Mouse (Mus musculus): ENCODE measurements around the gene Yipf6.
A peak's percentile ranks its signal among the peaks of the same experiment; 100 is the strongest.
"Not testable (repeated sequence)": the region's sequence is repeated elsewhere in the genome, so short reads cannot be mapped to it uniquely, and the experiment has no call there.

The Yipf6 gene

GRCm38 (mm10) chrX:98936101-98936500 lies at the start of gene Yipf6:
Gene Yipf6, plus strand, starts transcription at chrX:98936316.
- no peak for DNase-seq (ENCODE audit: low spot score)

DNA sequence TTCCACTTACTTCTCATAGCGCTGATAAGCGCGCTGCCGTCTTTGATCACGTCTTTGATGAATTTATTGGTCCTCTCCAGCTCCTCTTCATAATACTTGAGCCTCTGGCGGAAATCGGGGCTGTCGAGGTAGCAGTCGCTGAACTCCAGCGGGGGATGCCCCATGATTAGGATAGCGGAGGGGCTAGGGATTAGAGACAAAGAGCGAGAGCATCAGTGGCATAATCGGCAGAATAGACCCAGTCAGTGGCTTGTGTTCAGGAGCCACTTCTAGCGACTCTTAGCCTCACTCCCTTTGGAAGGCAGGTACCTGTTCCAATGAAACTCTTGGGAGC lies 46.1 kb upstream of the Yipf6 start:
- DNase-seq (ENCODE audit: low spot score), result no peak

- no peak for DNase-seq (ENCODE audit: low spot score)
Measured at GRCm38 (mm10) chrX:98890406-98891116, 45.6 kb upstream of the Yipf6 start, which contains the start of gene Ophn1. Gene Ophn1, minus strand, starts transcription at chrX:98891025.

DNA sequence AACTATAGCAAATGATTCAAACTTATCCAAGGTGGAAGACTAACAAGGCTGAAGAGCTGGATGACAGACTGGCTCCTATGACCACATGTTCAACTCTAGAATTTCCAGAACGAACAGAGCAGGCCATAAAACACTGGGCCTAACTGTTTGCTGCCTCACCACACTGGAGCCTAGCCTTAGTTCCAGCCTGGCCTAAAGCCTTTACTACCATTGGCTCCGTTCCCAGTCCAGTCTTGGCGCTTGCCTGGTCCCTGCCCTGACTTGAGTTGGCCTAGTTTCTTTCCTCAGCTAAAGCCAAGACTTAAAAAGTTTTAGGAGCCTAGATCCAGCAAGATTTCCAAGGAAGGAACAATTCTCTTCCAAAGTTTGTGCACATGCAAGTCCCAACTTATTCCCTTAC lies 37.8 kb upstream of the Yipf6 start:
- no peak for DNase-seq (ENCODE audit: low spot score)

GRCm38 (mm10) chrX:98904226-98904625 lies 31.9 kb upstream of the Yipf6 start:
- no peak for DNase-seq (ENCODE audit: low spot score)

GRCm38 (mm10) chrX:98908910-98909309 lies 27.2 kb upstream of the Yipf6 start:
- no peak for DNase-seq (ENCODE audit: low spot score)

DNA sequence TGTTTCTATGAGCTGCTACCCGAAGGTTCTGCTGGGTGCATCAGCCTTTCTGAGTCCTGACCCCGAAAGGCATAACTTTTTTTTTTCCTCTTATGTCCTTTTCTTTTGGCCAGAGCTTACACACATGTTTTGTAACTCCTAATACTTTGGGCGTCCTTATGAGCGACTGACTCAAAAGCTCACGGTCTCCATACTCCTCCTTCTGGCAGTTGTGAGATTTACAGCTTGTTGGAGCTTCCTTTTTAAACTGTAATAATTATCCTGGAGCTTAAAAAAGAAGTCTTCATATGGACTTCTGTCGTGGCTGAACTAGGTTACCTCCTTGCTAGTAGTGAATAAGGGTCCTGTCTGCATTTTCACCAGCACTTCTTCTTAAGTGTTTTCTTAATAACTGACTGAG lies 16.7 kb upstream of the Yipf6 start:
- no peak for DNase-seq (ENCODE audit: low spot score)

DNA sequence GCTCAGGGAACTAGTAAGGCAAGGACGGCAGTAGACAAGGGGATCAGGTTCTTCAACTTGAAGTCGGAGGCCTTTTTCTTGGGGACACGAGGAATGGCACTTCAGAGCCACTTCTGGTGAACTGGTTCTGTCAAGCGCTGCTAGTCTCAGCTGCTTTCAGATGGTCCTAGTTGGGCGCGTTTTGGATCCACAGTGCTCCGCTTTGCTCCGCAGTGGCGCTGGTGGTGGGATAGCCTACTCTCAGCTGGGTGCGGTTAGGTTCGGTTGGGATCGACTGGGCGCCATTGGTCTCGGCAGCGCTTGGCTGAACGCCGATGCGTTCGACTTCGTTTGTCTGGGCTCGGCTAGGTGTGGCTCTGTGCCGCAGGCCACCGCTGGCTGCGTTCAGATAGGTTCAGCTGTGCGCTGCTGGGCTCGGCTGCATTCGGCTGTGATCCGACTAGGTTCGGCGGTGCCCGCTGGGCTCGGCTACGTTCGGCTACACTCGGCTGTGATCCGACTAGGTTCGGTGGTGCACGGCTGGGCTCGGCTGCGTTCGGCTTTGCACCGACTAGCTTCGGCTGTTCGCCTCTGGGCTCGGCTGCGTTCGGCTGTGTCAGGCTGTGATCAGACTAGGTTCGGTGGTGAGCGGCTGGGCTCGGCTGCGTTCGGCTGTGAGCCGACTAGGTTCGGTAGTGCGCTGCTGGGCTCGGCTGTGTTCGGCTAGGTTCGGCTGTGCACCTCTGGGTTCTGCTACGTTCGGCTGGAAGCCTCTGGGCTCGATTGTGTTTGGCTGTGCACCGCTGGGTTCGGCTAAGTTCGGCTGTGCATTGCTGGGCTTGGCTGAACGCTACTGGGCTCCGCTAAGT lies 815 bp downstream of the Yipf6 start:
- peak; percentile 85 for DNase-seq (ENCODE audit: low spot score)

DNA sequence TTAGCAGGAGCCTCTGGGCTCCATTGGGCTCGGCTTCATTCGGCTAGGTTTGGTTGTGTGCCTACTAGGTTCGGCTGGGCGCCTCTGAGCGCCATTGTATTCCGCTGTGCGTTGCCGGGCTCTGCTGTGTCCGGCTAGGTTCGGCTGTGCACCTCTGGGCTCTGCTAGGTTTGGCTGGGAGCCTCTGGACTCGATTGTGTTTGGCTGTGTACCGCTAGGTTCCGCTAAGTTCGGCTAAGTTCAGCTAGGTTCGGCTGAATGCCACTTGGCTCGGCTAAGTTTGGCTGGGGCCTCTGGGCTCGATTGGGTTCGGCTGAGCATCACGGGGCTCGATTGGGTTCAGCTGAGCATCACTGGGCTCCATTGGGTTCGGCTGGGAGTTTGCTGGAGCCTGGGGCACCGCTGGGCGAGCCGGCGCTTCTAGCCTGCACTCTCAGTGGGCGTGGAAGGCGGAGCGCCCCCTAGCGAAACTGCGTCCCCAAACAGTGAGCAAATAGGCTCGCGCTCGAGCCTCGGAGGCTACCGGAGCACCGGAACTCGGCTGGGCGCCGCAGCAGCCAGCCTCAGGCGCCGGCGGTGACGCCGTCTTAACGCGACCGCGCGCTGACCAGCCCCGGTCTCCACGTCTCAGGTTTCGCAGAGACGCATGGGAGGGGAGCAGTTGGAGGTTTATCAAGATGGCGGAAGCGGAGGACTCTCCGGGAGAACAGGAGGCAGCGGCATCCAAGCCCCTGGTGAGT lies 1.6 kb downstream of the Yipf6 start:
- peak; percentile 88 for DNase-seq (ENCODE audit: low spot score)

DNA sequence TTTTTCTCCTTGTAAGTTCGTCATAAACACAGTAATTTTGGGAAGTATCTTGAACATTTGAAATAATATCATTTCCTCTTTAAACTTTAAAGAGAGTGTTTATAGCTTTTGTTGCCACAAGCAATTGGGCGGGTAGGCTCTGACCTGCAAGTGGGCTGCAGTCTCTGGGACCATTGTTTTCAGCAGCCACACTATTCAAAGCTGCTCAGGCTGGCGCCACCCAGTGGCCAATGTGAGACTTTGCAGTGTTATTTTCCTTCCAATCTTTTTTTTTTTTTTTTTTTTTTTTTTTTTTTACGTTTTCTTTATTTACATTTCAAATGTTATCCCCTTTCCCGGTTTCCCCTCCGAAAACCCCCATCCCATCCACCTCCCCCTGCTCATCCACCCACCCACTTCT lies 17.8 kb downstream of the Yipf6 start:
- DNase-seq (ENCODE audit: low spot score), result no peak

DNA sequence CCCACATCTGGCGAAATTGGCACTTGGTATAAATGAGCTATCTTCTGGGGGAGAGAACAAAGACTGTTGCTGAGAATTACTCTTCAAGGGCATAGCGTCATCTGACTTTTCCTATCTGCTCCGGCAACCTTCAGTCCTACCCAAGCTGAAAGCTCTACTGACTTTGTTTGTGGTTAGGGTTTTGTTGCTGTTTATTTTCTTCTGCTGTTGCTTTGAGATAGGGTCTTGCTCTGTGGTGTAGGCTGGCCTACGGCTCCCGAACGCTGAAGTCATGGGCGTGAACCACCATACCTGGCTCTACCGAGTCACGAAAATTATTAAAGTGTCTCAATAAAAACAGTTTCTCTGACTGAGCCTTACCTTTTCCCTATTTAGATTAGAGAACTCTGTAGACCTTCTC lies 22.2 kb downstream of the Yipf6 start:
- DNase-seq (ENCODE audit: low spot score), result no peak

- no peak for DNase-seq (ENCODE audit: low spot score)
Measured at GRCm38 (mm10) chrX:98959050-98959449, 22.9 kb downstream of the Yipf6 start.

- no peak for DNase-seq (ENCODE audit: low spot score)
Measured at GRCm38 (mm10) chrX:98963742-98964141, 27.6 kb downstream of the Yipf6 start.

- no peak for DNase-seq (ENCODE audit: low spot score)
Measured at GRCm38 (mm10) chrX:98964513-98964912, 28.4 kb downstream of the Yipf6 start.

GRCm38 (mm10) chrX:98986611-98987010 lies 50.5 kb downstream of the Yipf6 start:
- DNase-seq (ENCODE audit: low spot score), result not testable (repeated sequence)

GRCm38 (mm10) chrX:98989574-98989973 lies 53.5 kb downstream of the Yipf6 start:
- DNase-seq (ENCODE audit: low spot score), result no peak
